Mouse (Mus musculus): ENCODE results near the gene Rgs6.
A peak's percentile ranks its signal among the peaks of the same experiment; 100 is the strongest.

Gene Rgs6

DNA sequence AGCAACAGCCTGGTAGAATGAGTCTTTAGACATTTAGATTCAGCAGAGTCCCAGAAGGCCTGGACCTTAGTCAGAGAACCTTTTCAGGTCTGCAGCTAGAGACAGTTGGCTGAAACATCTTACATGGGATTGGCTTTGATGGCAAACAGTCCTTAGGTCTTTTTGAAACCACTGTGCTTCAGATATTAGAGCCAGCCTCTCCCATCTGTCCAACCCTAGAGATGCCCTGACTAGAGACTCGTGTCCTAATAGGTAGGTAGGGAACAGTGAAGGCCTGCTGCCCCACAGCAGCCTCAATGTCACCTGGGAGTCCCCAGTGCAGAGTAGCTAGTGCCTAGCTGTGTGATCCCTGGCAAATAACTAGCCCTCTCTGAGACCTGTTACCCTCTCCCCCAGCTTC lies 555.5 kb downstream of the Rgs6 start:
- DNase-seq, result no peak

DNA sequence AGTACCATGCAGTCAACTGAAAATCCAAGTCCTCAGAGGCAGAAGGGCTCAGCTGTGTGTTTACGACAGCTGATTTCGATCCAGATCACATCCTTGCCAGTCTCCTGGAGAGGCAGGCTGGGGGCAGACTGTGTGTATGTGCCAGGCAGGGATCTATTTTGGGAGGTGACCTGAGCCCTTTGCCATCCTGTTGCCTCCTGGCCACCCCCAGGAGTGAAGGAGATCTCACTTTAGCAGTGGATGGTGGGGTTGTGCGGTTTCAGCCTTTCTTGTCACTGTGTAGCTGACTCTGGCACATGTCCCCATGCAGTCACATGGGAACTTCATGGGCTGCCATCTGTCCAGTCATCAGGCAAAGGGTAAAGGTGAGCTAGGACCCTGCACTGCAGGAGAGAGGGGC lies 557.0 kb downstream of the Rgs6 start:
- DNase-seq, result no peak

- no peak for DNase-seq
Measured at GRCm38 (mm10) chr12:83145902-83146301, 557.8 kb downstream of the Rgs6 start.

- no peak for DNase-seq
Measured at GRCm38 (mm10) chr12:83146917-83147316, 558.8 kb downstream of the Rgs6 start.

DNA sequence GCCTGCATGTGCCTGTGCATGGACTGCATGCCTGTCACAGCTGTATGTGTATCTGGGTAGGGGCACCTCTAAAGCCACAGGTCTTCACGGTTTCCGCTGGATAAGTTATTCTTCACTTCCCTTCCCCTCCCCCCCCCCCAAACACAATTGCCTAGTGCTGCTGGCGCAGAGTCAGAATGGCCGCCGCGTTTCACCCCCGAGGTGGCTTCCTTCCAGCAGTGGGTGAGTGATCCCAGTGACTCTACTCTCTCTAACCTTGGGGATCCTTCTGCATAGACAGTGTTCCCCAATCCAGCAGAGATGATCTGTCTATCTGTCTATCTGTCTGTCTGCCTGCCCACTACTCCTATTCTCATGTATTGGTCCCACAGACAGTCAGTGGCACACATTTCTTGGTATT lies 561.9 kb downstream of the Rgs6 start:
- no peak for DNase-seq

GRCm38 (mm10) chr12:83150813-83151212 lies 562.7 kb downstream of the Rgs6 start:
- DNase-seq, result no peak

GRCm38 (mm10) chr12:83151474-83151873 lies 563.4 kb downstream of the Rgs6 start:
- DNase-seq, result no peak

DNA sequence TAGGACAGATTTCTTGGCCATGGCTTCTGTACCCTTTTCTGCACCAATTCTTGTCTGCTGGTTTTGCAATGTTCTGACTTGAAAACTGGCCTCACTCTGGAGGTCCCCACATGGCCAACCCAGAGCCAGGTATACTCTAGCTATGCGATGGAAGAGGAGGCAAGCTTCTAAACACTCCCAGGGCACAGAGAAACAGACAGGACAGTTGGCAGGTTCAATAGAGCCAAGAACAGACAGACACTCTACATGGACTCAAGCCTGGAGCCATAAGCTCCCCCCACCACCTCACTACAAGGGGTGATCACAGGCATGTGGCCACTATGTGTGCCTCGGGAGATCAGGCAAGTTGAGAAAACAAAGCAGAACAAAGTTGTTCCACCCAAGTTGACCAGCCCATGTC lies 572.1 kb downstream of the Rgs6 start:
- DNase-seq, result no peak

DNA sequence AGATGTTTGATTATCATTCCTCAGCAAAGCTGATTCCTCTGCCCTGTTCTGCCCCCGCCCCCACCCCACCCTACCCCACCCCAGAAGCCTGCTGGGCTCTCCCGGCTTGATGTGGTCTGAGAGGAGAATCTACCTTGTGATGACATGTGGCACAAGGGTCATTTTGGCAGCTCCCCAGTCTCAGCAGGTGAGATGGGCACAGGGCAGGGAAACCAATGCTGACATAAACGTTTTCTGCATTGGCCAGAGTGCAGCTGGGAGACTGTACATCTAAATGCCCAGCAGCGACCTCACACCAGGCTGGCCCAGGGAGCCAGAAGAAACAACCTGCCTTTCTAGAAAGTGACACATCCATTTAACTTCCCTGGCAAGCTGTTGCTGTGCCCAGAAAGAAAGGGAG lies 572.6 kb downstream of the Rgs6 start:
- DNase-seq, result no peak

DNA sequence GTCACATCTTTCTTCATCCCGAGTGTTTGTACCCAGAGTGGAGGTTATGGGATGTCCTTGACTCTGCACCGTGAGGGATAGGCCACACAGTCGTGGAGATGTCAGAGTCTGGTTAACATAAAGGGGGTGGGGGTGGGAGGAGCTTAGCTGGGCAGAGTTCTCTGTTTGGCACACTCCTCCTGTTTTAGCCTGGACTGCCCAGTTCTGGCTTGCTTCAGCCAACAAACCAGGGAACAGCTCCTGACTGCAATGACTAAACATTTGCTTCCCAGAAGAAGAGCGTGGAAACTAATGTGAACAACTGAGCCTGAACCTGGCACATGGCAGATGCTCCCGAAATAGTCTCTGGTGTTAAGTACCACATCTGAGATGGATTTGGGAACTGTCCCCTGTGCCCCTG lies 575.6 kb downstream of the Rgs6 start:
- no peak for DNase-seq

GRCm38 (mm10) chr12:83165058-83165457 lies 577.0 kb downstream of the Rgs6 start:
- DNase-seq, result no peak

- no peak for DNase-seq
Measured at GRCm38 (mm10) chr12:83168310-83168709, 580.2 kb downstream of the Rgs6 start.

GRCm38 (mm10) chr12:83169495-83170209 lies 581.6 kb downstream of the Rgs6 start:
- no peak for DNase-seq

GRCm38 (mm10) chr12:83178770-83179169 lies 590.7 kb downstream of the Rgs6 start:
- no peak for DNase-seq

DNA sequence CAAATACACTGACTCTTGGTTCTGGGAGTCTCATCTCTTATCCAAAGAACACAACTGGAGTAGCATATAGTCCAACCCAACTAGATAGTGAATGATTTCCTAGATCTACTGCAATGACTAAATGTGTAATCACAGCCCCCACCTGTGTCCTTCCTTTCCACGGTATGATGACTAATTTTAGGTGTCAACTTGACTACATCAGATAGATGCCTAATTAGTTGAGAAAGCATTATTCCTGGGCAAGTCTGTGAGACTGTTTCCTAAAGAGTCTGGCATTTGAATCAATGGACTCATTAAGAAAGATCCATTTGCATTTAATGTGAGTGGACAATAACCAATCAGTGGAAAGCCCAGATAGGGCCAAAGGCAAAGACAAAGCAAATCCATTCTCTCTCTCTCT lies 591.8 kb downstream of the Rgs6 start:
- DNase-seq, result no peak

DNA sequence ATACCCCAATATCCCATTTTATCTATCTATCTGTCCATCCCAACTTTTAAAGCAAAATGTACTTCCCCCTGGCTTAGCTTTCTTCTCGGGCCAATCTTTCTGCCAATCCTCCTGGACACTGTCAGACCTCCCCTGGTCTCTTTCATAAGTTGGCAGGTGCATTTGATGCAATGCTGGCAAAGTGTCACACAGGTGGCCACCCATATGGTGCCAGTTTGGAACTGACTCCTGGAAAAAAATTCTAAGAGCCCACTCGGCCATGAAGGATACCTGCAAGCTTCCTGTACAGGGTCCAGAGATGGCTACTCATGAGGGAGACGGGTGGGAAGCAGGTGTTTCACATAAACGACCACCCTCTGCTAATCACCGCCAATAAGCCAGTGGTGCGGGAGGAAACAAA lies 592.5 kb downstream of the Rgs6 start:
- DNase-seq, result no peak

DNA sequence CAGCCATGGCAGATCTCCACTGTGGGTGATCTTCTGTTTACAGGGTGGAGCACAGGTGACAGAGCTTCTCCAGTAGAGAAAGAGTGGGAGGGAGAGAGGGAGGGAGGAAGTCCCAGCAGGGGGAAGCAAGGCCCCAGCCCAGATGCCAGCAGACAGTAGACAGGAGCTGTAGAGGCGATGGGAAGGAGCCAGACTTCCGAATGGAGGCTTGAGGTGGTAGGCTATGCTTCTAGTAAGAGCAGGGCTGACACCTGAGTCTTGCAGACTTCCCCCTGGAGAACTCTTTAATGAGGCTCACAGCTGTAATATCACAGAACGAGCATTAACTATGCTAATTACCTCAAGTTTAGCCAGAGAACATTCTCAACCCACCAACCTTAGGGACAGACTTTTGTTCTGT lies 613.6 kb downstream of the Rgs6 start:
- DNase-seq, result no peak

GRCm38 (mm10) chr12:83204361-83204760 lies 616.3 kb downstream of the Rgs6 start:
- no peak for DNase-seq

DNA sequence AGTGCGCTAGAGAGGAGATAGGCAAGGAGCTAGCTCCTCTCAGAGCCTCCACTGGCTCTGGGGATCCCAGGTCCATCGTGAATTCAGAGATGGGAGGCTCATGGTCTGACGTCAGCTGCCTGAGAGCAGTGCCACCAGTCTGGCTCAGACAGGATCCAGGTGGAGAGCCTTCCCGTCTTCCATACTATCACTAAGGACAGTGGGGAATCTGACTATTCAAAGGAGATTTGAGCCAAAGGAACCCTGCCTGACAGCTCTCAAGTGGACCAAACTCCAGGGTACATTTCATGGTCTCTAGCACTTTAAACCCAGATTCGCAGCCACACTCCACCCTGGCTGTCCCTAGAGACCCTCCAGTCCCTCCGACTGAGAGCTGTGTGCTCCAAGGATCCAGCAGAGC lies 618.8 kb downstream of the Rgs6 start:
- DNase-seq, result no peak

- no peak for DNase-seq
Measured at GRCm38 (mm10) chr12:83207481-83207880, 619.4 kb downstream of the Rgs6 start.

- DNase-seq, result no peak
Measured at GRCm38 (mm10) chr12:83208011-83208410, 619.9 kb downstream of the Rgs6 start.

- no peak for DNase-seq
Measured at GRCm38 (mm10) chr12:83208841-83209240, 620.7 kb downstream of the Rgs6 start.

- peak in 1 of 2 experiments; percentile 25 for DNase-seq
Measured at GRCm38 (mm10) chr12:83209461-83209860, 621.4 kb downstream of the Rgs6 start.

- DNase-seq, result no peak
Measured at GRCm38 (mm10) chr12:83210294-83210693, 622.2 kb downstream of the Rgs6 start.

- DNase-seq, result peak in 1 of 2 experiments; percentile 28
Measured at GRCm38 (mm10) chr12:83210735-83211134, 622.6 kb downstream of the Rgs6 start.

All from kidney, postnatal 25 days (tissue).